Mouse (Mus musculus) kidney, adult 2 months (tissue): ENCODE data around the gene Vamp4. TPM values are rescaled to one million over a fixed set of nuclear protein-coding genes. Genes with fewer than 3 reads are reported as not detected.

ENCODE experiments used
- DNase-seq: peaks from one replicate; pipeline ENCODE4 v3.0.0; 2021
- H3K27ac ChIP-seq: fragments of 200-500 bp; 2 replicates; pipeline ENCODE4 v1.5.1; 2012; ENCODE audit warnings: low read depth, low read length, control low read depth, inconsistent platforms; ENCODE audit not compliant: insufficient read depth
- H3K27me3 ChIP-seq: fragments of 200-500 bp; replicated peaks from 2 replicates; pipeline ENCODE4 v1.6.1; 2012; ENCODE audit warnings: mild to moderate bottlenecking, moderate library complexity, low read length, inconsistent platforms; ENCODE audit not compliant: control insufficient read depth, insufficient read depth
- H3K36me3 ChIP-seq: fragments of 200-500 bp; 2 replicates; pipeline ENCODE4 v1.6.1; 2012; ENCODE audit warnings: mild to moderate bottlenecking, moderate library complexity, low read length, inconsistent platforms; ENCODE audit not compliant: control insufficient read depth, insufficient read depth
- H3K4me1 ChIP-seq: fragments of 200-500 bp; 2 replicates; pipeline ENCODE4 v1.6.1; 2011; ENCODE audit warnings: low read length; ENCODE audit not compliant: control insufficient read depth, insufficient read depth
- H3K4me3 ChIP-seq: fragments of 200-500 bp; 2 replicates; pipeline ENCODE4 v1.5.1; 2011; ENCODE audit warnings: mild to moderate bottlenecking, low read depth, low read length, control low read depth; ENCODE audit not compliant: insufficient read depth
- CTCF ChIP-seq: fragments of 200-500 bp; conservative IDR thresholded peaks from 2 replicates; pipeline ENCODE4 v1.5.1; 2011; ENCODE audit warnings: low read depth, mild to moderate bottlenecking, control low read depth, low read length, moderate library complexity, mixed read lengths; ENCODE audit not compliant: insufficient read depth, insufficient read length
- POLR2A ChIP-seq: fragments of 200-500 bp; IDR thresholded peaks from one replicate; pipeline ENCODE4 v1.6.1; 2011; ENCODE audit warnings: low read depth, low read length, control low read depth
- WGBS: fragments of 180-500 bp; shearing (Covaris S2); methylation state at CpG from one replicate; pipeline ENCODE4 v1.1.7; 2018; 5-methylcytosine and 5-hydroxymethylcytosine counted together
- polyA plus RNA-seq: library from polyadenylated mRNA; depleted of rRNA; stranded (reverse); fragments of >200 nt; gene quantifications from 2 replicates; pipeline ENCODE4 v1.2.3, GENCODE M21; 2012; rRNA removed

Gene Vamp4
- polyA plus RNA-seq, 1 experiment, result 11.4 TPM

- H3K27me3 ChIP-seq, result no peaks in the 10 kb centered on the region
- DNase-seq, result no peak
- H3K4me1 ChIP-seq, result no peaks in the 10 kb centered on the region
- H3K4me3 ChIP-seq, result no peak overlapping the region
- H3K36me3 ChIP-seq, result no peaks in the 10 kb centered on the region
- TF ChIP-seq CTCF, result no peak
- TF ChIP-seq POLR2A, result no peak
- H3K27ac ChIP-seq, result no peak overlapping the region
- 78% methylated on average over 4 of the region's 4 CpGs for WGBS
Measured at GRCm38 (mm10) chr1:162638535-162638934, 68.2 kb downstream of the Vamp4 start.

DNA sequence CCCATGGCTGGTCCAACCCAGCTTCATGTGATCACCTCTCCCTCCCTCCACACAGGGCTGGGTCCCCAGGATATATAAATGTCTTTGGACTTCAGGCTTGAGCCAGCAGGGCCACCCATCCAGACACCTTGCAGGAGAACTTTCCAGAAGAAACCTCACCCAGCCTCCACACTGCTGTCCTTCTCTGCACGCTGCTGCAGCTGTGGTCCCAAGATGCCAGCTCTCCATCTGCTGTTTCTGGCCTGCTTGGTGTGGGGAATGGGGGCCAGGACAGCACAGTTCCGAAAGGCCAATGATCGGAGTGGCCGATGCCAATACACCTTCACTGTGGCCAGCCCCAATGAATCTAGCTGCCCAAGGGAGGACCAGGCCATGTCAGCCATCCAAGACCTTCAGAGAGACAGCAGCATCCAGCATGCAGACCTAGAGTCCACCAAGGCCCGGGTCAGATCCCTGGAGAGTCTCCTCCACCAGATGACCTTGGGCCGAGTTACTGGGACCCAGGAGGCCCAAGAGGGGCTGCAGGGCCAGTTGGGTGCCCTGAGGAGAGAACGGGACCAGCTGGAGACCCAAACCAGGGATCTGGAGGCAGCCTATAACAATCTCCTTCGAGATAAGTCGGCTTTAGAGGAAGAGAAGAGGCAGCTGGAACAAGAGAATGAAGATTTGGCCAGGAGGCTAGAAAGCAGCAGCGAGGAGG lies 68.9 kb downstream of the Vamp4 start, which contains the start of gene Myoc:
Gene Myoc, plus strand, starts transcription at position 105 of the 700 bp plus-strand sequence.
- no peaks in the 10 kb centered on the region for H3K27me3 ChIP-seq
- no peak within 1 kb of the TSS for H3K4me3 ChIP-seq
- DNase-seq, result no peak
- no peak for TF ChIP-seq POLR2A
- TF ChIP-seq CTCF, result no peak
- no peaks in the 10 kb centered on the region for H3K4me1 ChIP-seq
- no peak within 1 kb of the TSS for H3K27ac ChIP-seq
- 86% methylated on average over 10 of the region's 10 CpGs for WGBS
- no peaks in the 10 kb centered on the region for H3K36me3 ChIP-seq

- 96% methylated on average over 1 of the region's 1 CpGs for WGBS
- no peaks in the 10 kb centered on the region for H3K27me3 ChIP-seq
- DNase-seq, result no peak
- TF ChIP-seq CTCF, result no peak
- TF ChIP-seq POLR2A, result no peak
- no peaks in the 10 kb centered on the region for H3K36me3 ChIP-seq
- no peak overlapping the region for H3K27ac ChIP-seq
- H3K4me1 ChIP-seq, result no peaks in the 10 kb centered on the region
- H3K4me3 ChIP-seq, result no peak overlapping the region
Measured at GRCm38 (mm10) chr1:162639861-162640260, 69.5 kb downstream of the Vamp4 start.

DNA sequence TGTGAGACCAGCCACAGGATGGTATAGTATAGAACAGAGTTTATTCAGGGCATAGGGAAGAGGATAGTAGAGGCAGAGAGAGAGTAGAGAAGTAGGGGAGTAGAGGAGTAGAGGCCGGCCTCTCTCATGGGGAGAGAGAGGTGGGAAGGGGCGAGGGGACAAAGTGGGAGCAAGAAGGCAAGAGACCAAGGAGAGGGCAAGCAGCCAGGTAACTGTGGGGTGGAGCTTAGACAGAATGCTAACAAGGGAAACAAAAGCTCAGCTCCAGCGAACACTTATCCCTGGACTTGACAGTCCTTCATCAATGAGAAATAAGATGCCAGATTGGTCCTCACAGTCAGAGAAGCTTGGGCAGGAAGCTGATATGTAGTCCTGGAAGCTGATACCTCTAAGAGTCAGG lies 72.3 kb downstream of the Vamp4 start:
- DNase-seq, result no peak
- Histone ChIP-seq H3K36me3 (no peaks in the 10 kb centered on the region), H3K27me3 (no peaks in the 10 kb centered on the region), H3K4me1 (no peaks in the 10 kb centered on the region), H3K27ac (no peak overlapping the region), H3K4me3 (no peak overlapping the region)
- TF ChIP-seq POLR2A (no peak), CTCF (no peak)
- 72% methylated on average over 3 of the region's 3 CpGs for WGBS

DNA sequence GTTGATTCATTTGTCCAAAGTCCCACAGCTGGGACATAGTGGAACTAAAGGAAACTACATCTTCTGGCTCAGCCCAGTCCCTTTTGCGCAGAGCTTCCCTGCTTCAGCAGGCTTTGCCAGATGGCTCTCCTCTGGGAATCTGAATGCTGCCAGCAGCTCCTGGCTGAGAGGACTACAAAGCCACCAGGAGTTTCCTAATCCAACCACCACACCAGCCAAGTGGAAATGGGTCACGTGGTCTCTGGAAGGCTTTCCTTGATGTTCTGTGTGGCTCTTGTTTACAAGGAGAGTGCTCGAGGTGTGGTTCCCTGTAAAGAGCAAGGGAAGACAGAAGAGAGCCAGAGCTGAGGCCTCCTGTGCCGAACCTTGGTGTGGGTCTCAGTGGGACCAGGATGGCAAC lies 73.4 kb downstream of the Vamp4 start:
- H3K27me3 ChIP-seq, result no peaks in the 10 kb centered on the region
- TF ChIP-seq POLR2A (no peak), CTCF (no peak)
- H3K4me3 ChIP-seq, result no peak overlapping the region
- H3K27ac ChIP-seq, result no peak overlapping the region
- no peaks in the 10 kb centered on the region for H3K4me1 ChIP-seq
- peak; percentile 65 for DNase-seq
- no peaks in the 10 kb centered on the region for H3K36me3 ChIP-seq
- WGBS, result 43% methylated on average over 4 of the region's 4 CpGs

DNA sequence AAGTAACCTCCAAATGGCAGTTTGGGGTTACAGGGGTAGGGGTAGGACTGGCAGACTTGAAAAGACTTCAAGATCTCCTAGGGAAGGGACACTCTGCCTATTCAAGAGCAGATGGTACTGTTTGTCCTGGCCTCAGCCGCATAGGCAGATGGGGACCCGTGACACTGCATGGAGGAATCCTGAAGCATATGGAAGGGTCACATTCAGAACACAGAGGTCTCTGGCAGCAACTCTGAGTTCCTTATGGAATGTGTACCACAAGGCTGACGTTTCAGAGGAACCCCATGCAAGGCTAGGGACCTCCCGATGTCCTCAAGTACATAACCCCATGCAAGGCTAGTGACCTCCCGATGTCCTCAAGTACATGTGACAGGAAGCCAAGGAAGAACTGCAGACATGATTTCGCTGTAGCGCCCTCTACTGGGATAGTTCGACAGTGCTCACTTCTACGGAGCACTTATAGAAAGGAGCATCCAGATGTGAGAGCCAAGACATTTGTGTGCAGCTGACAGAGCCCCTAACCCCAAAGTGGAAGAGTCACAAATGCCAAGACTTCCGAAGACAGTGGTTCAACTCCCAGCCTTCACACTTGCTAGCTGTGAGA lies 75.9 kb downstream of the Vamp4 start:
- Histone ChIP-seq H3K4me1 (no peaks in the 10 kb centered on the region), H3K4me3 (no peak overlapping the region), H3K36me3 (no peaks in the 10 kb centered on the region), H3K27me3 (no peaks in the 10 kb centered on the region), H3K27ac (no peak overlapping the region)
- TF ChIP-seq CTCF (no peak; the same call in 1 of the 2 replicates), POLR2A (no peak)
- no peak for DNase-seq
- 89% methylated on average over 10 of the region's 10 CpGs for WGBS

- no peaks in the 10 kb centered on the region for H3K36me3 ChIP-seq
- no peak for DNase-seq
- no peak for TF ChIP-seq CTCF
- no peak for TF ChIP-seq POLR2A
- H3K27ac ChIP-seq, result no peak overlapping the region
- 95% methylated on average over 14 of the region's 14 CpGs for WGBS
- H3K4me3 ChIP-seq, result no peak overlapping the region
- no peaks in the 10 kb centered on the region for H3K4me1 ChIP-seq
- no peaks in the 10 kb centered on the region for H3K27me3 ChIP-seq
Measured at GRCm38 (mm10) chr1:162648416-162648815, 78.1 kb downstream of the Vamp4 start.

Other genes with a start within 250 kb of the Vamp4 start
- gene Dnm3, start 92.5 kb upstream of the Vamp4 start, polyA plus RNA-seq, result 6.5 and 8.2 TPM in 2 replicates
- 4.9 and 5.7 TPM in 2 replicates for gene Mettl13, start 22.0 kb upstream of the Vamp4 start, polyA plus RNA-seq
- gene Myoc, start 68.6 kb downstream of the Vamp4 start, polyA plus RNA-seq, result 2.0 and 2.9 TPM in 2 replicates
- not detected in 2 replicates for gene Myocos, start 87.7 kb downstream of the Vamp4 start, polyA plus RNA-seq
- 23.5 and 26.7 TPM in 2 replicates for gene Prrc2c, start 170.0 kb downstream of the Vamp4 start, polyA plus RNA-seq
- gene Fmo4, start 243.5 kb downstream of the Vamp4 start, polyA plus RNA-seq, result 28.0 and 29.6 TPM in 2 replicates